Mouse (Mus musculus): ENCODE measurements at regions not wholly inside any gene's neighbourhood (a gene's known extent, or its start where the extent isn't known, plus 50 kb on each side); places are given as distances from the start of the nearest gene placed in this dataset.

DNA sequence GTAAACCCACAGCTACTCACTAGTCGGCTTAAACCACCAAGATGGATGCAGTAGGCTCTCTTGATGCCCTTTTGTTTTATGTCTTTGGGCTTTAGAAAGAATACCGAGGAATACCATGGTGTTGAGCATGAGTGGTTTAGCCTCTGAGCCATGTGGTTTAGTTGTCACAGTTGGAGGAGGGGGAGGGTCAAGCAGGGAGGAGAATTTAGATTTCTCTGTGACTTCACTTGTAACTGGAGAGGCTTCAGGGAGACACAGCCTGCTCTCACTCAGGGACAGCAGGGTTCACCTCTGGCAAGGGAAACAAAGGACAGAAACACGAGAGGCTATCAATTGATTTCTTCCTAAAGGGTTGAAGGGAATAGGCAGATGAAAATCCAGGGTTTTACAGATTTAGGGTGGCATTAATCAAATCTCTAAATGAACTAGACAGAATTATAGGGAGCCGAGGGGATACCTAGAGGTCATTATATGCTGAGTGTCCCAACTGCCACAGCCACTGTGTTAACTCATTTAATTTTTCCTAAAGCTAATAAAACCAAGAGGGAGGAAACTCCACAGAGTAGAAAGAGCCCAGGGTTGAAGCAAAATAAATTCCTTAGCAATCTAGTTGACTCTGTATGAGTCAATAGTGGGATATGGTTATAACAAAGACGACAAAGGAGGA lies 2113.7 kb upstream of the 5930422O12Rik start:
- no peak for DNase-seq (ENCODE audit: low spot score in 2 of 2)

DNA sequence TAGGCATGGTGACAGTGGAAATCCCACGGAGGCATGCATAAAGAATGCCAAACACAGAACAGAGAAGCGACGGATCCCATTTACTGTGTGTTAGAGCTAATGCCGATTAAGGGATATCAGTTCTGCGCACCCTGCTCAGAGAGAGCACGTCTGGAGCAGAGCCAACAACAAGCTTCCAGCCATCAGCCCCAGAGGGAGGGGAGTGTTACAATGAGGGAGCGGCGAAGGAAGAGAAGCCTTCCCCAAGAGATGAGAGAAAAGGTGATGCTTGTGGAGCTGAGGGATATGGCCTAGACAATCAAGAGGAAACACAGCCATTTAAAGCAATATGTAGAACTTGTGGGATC lies 2113.2 kb upstream of the 5930422O12Rik start:
- DNase-seq (ENCODE audit: low spot score in 2 of 2), result no peak

DNA sequence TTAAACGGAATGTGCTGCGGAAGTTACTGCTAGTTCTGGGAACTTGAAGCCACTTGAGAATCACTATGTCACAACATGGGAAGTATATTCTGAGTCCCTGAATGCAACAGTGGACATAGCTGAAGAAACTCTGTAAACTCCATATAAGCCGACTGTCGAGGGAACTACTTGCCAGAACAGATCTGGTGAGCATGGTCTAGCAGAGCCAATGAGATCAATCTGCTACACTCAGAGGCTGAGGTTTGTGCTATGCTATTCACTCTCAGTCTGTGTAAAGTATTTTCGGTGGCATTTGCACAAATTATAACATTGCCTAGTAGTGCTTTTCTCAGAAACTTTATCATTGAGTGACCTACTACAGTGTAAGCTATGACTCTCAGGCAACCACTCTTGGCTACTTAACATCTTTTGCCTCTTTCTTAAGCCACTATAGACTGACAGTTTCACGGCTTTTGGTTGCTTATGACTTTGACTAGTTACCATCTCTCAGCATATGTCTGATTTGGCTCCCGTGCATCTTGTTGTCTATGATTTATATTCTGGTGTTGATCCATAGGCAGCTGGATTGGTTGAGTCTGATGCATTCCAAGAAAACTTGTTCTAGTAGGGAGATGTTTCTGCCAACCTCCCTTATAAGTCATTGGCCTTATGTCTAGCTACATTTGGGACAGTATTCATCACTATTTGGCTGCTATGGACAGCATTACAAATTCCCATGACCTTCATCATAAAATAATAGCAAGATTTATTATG lies 2094.8 kb upstream of the 5930422O12Rik start:
- no peak for DNase-seq (ENCODE audit: low spot score in 2 of 2)

DNA sequence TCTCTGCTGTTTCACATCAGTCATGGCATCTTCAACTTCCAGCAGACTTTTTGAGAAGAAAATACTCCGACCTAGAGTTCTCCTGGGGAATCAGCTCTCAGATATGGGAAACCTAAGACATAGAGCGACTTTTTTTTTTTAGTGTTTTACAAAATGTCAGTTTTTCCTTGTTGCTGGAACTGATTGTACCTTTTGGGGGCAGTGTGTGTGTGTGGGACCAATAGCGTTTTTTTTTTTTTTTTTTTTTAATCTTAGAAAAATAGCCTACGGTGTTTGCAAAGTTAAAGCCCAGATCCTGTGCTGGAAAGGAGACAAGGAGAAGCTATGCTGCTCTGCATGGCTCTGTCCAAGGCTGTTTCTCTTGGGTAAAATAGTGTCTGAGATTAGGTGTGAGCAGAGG lies 2080.0 kb upstream of the 5930422O12Rik start:
- DNase-seq (ENCODE audit: low spot score in 2 of 2), result no peak

DNA sequence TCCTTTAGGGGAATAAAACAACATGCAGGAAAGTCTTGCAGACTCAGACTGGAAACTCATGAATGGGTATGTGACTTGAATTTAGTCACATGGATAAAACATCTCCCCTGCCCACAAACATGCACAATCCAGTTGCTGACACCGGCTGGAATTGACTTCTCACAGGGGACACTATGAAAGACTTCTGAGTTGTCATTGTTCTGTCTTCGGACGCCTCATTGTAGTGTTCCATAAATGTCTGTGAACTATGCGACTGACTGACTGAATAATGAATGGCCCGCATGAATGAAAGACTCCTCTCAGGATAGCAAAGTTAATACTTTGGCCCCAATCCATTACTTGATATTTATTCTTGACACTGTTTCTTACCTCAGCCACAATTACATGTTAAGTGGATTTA lies 2058.9 kb upstream of the 5930422O12Rik start:
- DNase-seq (ENCODE audit: low spot score in 2 of 2), result no peak

DNA sequence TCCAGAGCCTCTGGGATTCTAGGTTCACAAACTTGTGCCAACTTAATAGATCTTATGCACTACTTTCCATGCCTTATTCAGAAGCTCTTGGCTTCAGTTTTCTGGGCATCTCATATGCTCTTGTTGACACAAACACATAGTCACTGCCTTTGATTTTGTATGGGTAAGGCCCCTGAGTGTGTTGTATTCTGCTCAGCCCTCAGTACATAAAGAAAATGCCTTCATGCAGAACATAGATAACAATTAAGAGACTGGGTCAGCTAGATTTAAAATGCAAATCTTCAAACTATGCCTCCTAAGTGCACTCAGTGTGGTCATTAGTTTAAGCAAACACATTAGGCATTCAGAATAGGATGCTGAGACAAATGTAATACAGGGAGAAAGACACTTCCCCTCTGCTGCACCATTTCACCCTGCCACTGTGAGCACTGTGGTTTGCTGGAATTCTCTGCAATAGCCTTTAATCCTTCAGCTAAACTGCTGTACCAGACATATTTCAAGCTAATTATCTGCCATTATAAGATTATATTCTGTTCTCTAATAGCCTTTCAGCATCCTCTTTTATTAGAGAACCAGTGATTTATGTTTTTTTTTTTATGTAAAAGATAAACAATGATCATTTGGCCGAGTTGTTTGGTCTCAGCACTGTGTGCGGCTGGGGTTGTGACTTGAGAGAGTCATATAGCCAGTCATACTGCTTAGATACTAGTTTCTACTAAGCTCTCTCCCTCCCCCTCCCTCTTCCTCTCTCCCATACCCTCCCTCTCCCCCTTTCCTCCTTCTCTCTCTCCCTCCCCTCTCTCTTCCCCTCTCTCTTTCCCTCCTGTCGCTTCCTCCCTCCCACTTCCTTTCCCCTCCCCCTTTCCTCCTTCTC lies 2058.1 kb upstream of the 5930422O12Rik start:
- DNase-seq (ENCODE audit: low spot score in 2 of 2), result no peak

DNA sequence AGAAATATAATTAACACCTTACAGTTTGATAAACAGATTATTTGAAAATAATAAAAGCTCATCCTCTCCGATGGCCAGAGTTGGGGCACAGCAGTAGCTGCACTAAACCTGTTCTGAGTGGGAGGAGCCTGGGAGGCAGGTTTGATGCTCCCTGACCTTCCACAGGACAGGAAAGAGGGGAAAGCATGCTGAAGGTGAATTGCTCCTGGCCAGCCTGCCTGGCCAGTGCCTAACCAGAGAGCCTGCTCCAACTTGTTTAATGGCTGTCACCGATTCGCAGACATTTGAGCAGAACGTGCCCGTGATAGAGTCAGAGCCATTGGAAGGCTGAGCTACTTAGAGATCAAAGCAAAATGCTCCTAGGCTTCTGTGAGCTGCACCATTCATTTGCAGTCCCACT lies 2056.9 kb upstream of the 5930422O12Rik start:
- DNase-seq (ENCODE audit: low spot score in 2 of 2), result no peak

DNA sequence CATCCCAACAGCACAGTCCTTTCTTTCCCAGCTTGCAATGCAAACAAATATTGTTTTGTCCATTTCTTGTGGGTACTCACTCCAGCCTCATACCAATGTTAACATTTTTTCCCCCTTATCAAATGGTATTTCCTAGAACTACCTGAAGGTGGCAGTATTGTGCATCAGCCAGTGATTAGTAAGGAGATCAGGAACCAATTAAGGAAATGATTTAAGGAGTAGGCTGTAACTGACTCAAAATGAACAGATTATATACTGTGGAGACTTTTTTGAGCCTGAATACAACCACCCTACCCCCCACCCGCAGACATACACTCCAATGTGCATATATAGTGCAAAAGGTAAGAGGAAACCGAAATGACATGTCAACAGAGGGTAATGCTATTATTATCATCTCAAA lies 2056.1 kb upstream of the 5930422O12Rik start:
- DNase-seq (ENCODE audit: low spot score in 2 of 2), result peak in 1 of 2 experiments; percentile 18

DNA sequence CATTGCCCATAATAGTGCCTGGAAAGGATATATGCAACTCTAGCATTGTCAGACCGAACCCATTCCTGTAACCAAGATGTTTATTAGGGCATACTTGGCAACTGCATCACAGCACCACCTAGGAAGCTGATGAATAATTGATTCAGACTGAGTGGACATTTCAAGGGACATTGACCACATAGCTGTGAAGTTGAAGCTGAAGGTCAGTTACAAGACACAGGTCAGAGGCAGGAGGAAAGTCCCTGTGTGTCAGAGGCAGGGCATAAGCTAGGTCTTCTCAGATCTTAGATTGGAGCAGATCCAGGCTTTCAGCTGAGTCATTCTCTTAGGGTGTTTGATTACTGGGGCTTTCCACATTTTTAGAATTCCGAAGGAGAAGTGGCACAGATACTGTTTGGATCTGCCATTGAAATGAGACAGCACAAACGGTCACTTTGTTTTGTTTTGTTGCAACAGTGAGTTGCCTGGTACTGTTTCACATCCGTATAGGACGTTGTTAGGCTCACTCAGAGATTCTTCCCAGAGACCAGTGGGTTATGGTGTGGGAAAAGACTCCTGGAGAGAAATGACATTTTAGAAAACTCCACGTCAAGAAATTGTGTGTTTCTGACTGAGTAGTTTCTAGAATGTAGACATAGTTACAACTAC lies 2055.2 kb upstream of the 5930422O12Rik start:
- DNase-seq (ENCODE audit: low spot score in 2 of 2), result no peak

DNA sequence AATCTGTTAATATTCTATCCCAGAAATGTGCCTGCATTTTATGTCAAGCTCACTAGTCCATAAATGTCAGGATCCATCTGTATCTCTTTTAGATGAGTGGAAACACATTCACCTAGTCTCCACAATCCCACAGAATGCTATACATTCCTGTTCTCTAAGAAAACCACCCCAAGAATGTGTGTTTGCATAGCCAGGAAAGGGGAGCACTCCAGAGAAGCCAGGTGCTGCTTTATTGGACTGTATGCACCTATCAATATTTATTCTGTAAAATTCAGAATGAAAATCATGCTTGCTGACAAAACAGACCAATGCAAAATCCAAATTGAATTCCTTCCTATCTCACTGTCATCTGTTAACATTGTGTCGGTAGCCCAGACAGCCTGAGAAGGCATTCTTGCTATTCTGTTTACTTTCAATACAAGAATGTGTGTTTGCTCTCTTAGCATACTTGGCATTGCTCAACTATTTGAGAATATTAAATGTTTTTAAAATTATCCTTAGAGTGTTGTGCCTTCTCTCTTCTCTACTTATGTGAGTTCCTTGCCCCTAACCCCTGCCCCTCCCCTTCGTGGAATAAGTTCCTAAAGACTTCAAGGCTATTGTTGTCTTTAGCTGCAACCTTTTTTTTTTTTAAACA lies 2050.7 kb upstream of the 5930422O12Rik start:
- DNase-seq (ENCODE audit: low spot score in 2 of 2), result no peak

DNA sequence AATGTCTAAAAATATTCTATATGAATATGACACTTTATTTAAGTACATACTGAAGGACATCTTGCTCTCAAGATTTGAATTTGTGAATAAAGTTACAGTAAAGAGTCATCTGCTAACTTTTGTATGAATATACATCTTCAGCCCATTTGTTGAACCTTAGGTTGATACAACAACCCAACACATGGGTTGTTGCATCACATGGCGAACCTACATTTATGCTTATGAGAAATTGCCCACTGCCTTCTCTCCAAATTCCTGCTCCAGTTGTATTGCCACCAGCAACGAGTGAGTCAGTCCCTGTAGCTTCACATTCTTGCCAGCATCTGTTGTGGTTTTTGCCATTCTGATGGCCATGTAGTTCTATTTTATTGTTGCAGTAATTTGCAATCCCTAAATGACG lies 2023.7 kb upstream of the 5930422O12Rik start:
- DNase-seq (ENCODE audit: low spot score in 2 of 2), result no peak

DNA sequence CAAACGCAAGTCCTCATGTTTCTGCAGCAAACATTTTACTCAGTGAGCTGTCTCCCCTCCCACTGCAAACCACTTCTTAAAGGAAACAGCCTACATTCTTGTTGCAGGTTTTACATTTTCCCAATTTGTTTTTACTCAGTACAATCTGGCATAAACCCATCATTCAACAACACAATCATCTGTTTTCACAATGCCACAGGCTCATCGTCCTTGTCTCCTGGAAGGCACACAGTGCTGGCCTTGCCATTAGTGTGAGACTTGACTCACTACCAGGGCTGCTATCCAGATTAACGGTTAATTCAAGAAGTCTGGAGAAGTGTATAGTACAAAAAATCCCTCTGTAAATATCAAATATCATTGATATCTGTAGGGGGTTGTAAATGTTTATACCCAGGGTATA lies 2006.3 kb upstream of the 5930422O12Rik start:
- DNase-seq (ENCODE audit: low spot score in 2 of 2), result no peak

DNA sequence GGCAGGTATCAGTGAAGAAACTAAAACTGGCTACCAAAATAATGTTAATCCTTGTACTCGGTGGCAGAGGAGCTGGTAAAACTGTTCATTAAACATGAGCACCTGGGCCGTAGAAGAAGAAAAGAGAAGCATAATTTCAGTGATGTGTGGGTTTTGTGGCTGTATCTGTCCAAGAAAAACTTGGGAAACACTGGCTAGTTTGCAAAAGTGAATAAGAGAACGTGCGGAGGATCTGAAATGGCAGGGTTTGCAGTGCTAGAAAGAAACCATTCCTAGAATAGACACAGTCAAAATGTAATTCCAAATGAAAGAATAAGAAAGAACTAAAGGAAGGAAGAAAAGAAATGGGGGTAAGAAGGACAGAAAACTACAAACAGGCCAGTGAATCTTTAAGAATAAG lies 2000.8 kb upstream of the 5930422O12Rik start:
- no peak for DNase-seq (ENCODE audit: low spot score in 2 of 2)

DNA sequence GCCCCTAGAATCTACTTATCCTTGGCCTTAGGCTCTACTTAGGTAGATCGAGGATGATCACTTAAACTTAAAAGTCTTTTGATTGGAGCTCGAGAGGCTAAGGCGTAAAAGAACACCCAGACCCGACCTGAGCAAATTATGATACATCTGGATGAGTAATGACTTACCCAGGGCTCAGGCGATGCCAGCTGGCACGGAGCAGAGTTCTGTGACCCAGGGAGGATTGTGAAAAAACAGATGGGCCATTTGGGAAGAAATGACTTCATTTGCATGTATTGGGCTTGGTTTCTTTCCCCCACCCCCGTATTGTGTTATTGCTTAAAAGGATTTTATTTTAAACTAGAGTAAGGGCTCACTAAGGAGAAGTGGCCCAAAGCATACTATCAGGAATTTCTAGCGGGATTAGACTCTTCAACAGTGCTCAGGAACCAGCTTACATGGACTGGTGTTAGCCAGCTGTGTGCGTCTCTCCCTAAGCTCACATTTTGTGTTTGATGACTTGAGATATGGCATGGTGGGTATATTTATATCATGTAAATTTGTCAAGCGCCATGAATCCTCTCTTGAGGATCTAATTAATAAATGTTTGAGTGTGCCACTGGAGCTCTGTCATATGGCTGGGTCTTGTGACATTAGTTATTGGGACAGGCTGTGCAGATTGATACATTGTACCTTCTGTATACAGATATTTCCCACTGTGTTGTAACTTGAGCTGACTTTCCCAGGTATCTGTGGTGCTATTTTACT lies 1991.9 kb upstream of the 5930422O12Rik start:
- no peak for DNase-seq (ENCODE audit: low spot score in 2 of 2)

DNA sequence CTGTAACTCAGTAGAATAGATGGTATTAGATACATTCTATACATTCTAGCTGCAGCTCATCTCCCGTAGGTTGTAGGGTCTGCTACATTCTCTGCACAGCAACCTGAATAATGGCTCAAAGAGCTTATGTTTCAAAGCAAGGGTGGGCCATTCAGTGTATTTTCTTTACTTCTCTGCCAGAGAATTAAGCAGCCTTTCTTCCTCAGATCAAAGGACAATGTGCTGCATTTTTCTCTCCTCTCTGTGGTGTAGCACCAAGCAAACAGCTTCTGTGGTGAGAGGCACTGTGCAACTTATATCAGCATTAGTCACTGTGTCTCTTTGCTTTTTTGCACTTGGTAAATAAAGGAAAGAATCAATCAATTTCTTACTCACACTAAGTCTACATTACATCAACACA lies 1983.7 kb upstream of the 5930422O12Rik start:
- no peak for DNase-seq (ENCODE audit: low spot score in 2 of 2)

DNA sequence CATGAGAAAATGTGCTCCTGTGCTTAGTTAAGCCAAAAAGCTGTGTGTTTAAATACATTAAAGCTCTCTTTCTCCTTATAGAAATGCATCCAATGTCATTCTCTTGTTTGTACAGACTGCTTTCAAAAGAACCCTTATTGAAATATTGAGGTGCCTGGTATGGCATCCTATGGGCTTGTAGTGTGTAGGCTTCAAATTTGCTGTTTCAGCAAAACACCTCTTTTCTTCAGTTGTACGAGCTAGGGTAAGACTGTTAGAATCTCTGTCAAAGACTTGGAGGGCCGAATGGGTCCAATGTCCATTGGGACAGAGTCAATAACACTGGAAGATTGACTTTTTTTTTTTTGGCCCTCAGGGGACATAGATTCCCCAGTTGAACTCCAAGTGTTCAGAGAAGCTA lies 1980.5 kb upstream of the 5930422O12Rik start:
- no peak for DNase-seq (ENCODE audit: low spot score in 2 of 2)

DNA sequence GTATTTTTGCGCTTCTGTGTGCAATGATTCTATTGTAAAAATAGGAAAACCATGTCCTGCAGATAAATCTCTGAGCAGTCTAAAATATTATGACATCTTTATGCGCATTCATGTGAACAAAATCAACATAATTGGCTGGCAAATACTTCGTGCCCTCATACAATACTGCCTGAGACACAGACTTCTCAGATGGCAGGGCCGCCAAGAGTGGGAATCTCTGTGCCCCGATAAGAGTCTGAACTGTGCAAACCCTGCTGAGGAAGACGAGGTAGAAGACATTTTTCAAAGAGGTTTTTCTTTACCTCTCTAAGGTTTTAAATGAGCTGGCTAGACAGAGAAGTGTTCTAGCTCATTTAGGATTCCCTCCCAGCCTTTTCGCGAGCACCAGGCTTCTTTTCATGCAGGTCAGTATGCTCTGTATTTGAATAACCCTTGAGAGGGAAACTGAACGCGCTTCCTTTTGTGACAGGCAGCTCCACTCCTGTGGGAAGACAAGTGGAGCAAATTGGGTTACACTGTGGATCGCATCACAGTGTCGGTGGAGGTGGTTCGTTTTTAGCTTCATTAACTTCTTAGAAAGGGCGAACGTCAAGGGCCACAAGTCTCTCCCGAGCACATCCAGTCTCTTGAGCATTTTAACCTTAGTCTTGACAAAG lies 1973.6 kb upstream of the 5930422O12Rik start:
- DNase-seq (ENCODE audit: low spot score in 2 of 2), result no peak

DNA sequence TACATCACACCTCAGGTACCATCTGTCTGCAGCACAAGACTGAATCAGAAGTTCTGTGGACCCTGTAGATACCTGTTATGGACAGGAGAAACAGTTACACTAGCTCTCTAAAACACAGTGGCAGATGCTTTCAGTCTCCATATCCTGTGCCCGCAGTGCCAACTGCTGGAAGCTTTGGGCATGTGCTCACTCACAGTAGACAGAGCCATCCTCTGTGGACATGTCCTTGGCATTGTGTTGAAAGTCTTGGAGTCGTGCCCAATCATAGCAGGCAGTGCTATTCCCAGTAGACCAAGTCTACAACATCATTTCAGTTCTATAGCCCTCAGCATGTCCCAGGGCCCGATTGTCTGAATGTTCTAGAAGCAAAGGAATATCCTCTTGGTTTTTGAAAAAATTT lies 1968.2 kb upstream of the 5930422O12Rik start:
- peak in 1 of 2 experiments; percentile 2 for DNase-seq (ENCODE audit: low spot score in 2 of 2)
